Mouse (Mus musculus): ENCODE data around the gene Adamts12. TPM values are rescaled to one million over a fixed set of nuclear protein-coding genes. Genes with fewer than 3 reads are reported as not detected.

The Adamts12 gene
- polyA plus RNA-seq, 1 experiment from 2014 or later: 2.2 TPM

GRCm38 (mm10) chr15:11287780-11288179, 223.2 kb downstream of the Adamts12 start:
- 59% methylated on average over 3 of the region's 3 CpGs for WGBS
- Histone ChIP-seq H3K4me2 (ENCODE audit: low read depth, low read length) (no peak overlapping the region), H3K4me3 (ENCODE audit: low read depth, low read length) (no peak overlapping the region), H3K27me3 (ENCODE audit: control insufficient read depth, insufficient read depth, low read length) (no peaks in the 10 kb centered on the region), H3K9ac (replicated peaks; ENCODE audit: low read depth, low read length) (no peak overlapping the region), H3K9me3 (ENCODE audit: control insufficient read depth, low read length) (no peaks in the 10 kb centered on the region), H3K27ac (ENCODE audit: low read depth, low read length) (no peak overlapping the region), H3K4me1 (ENCODE audit: control insufficient read depth, insufficient read depth, low read length) (no peaks in the 10 kb centered on the region), H3K36me3 (ENCODE audit: control insufficient read depth, insufficient read depth, low read length) (no peaks in the 10 kb centered on the region)
- 0 out of 2 replicates have a peak, but pooled peaks have one; percentile 52 for ATAC-seq (ENCODE audit: low read depth)

DNA sequence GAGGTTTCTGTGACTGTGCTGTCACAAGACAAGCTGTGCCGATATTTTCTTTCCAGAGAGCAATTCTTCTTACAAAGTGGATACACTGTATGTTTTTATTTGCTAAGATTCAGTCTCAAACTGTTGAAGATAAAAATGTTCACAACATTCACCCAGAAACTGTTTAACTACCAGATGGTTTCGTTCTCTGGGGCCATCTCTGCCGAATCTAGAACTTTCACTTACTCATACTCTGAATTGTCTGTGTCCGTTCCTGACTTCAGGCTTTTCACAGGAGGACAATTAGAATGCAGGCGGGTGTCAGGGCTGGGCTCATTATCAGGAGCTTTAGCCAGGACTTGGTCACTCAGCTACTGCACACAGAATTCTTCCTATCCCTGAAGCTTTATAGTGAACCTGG, 227.7 kb downstream of the Adamts12 start:
- H3K4me2 ChIP-seq (ENCODE audit: low read depth, low read length): no peak overlapping the region
- H3K4me3 ChIP-seq (ENCODE audit: low read depth, low read length): no peak overlapping the region
- 81% methylated on average over 5 of the region's 5 CpGs for WGBS
- no peak for ATAC-seq (ENCODE audit: low read depth)
- no peaks in the 10 kb centered on the region for H3K4me1 ChIP-seq (ENCODE audit: control insufficient read depth, insufficient read depth, low read length)
- H3K9ac ChIP-seq (replicated peaks; ENCODE audit: low read depth, low read length): no peak overlapping the region
- H3K27me3 ChIP-seq (ENCODE audit: control insufficient read depth, insufficient read depth, low read length): no peaks in the 10 kb centered on the region
- H3K9me3 ChIP-seq (ENCODE audit: control insufficient read depth, low read length): no peaks in the 10 kb centered on the region
- H3K27ac ChIP-seq (ENCODE audit: low read depth, low read length): no peak overlapping the region
- no peaks in the 10 kb centered on the region for H3K36me3 ChIP-seq (ENCODE audit: control insufficient read depth, insufficient read depth, low read length)

- ATAC-seq (ENCODE audit: low read depth): peak; percentile 66; the same call in 1 of the 2 replicates
- Histone ChIP-seq H3K9me3 (ENCODE audit: control insufficient read depth, low read length) (no peaks in the 10 kb centered on the region), H3K36me3 (ENCODE audit: control insufficient read depth, insufficient read depth, low read length) (no peaks in the 10 kb centered on the region), H3K27ac (ENCODE audit: low read depth, low read length) (no peak overlapping the region), H3K9ac (replicated peaks; ENCODE audit: low read depth, low read length) (no peak overlapping the region), H3K4me1 (ENCODE audit: control insufficient read depth, insufficient read depth, low read length) (no peaks in the 10 kb centered on the region), H3K27me3 (ENCODE audit: control insufficient read depth, insufficient read depth, low read length) (no peaks in the 10 kb centered on the region), H3K4me3 (ENCODE audit: low read depth, low read length) (no peak overlapping the region), H3K4me2 (ENCODE audit: low read depth, low read length) (no peak overlapping the region)
- WGBS: 64% methylated on average over 6 of the region's 6 CpGs
Observed at GRCm38 (mm10) chr15:11295016-11295415, 230.4 kb downstream of the Adamts12 start.

- H3K27ac ChIP-seq (ENCODE audit: low read depth, low read length): no peak overlapping the region
- no peak for ATAC-seq (ENCODE audit: low read depth)
- WGBS: 83% methylated on average over 4 of the region's 4 CpGs
- H3K4me2 ChIP-seq (ENCODE audit: low read depth, low read length): no peak overlapping the region
- no peak overlapping the region for H3K9ac ChIP-seq (replicated peaks; ENCODE audit: low read depth, low read length)
- no peak overlapping the region for H3K4me3 ChIP-seq (ENCODE audit: low read depth, low read length)
- H3K27me3 ChIP-seq (ENCODE audit: control insufficient read depth, insufficient read depth, low read length): no peaks in the 10 kb centered on the region
- H3K4me1 ChIP-seq (ENCODE audit: control insufficient read depth, insufficient read depth, low read length): no peaks in the 10 kb centered on the region
- H3K36me3 ChIP-seq (ENCODE audit: control insufficient read depth, insufficient read depth, low read length): no peaks in the 10 kb centered on the region
- H3K9me3 ChIP-seq (ENCODE audit: control insufficient read depth, low read length): no peaks in the 10 kb centered on the region
Observed at GRCm38 (mm10) chr15:11297960-11298359, 233.4 kb downstream of the Adamts12 start.

GRCm38 (mm10) chr15:11317077-11317476, 252.5 kb downstream of the Adamts12 start:
- ATAC-seq (ENCODE audit: low read depth): no peak
- no peaks in the 10 kb centered on the region for H3K4me1 ChIP-seq (ENCODE audit: control insufficient read depth, insufficient read depth, low read length)
- no peak overlapping the region for H3K4me2 ChIP-seq (ENCODE audit: low read depth, low read length)
- 62% methylated on average over 3 of the region's 3 CpGs for WGBS
- no peaks in the 10 kb centered on the region for H3K27me3 ChIP-seq (ENCODE audit: control insufficient read depth, insufficient read depth, low read length)
- no peak overlapping the region for H3K27ac ChIP-seq (ENCODE audit: low read depth, low read length)
- H3K36me3 ChIP-seq (ENCODE audit: control insufficient read depth, insufficient read depth, low read length): no peaks in the 10 kb centered on the region
- H3K9me3 ChIP-seq (ENCODE audit: control insufficient read depth, low read length): no peaks in the 10 kb centered on the region
- H3K4me3 ChIP-seq (ENCODE audit: low read depth, low read length): no peak overlapping the region
- H3K9ac ChIP-seq (replicated peaks; ENCODE audit: low read depth, low read length): no peak overlapping the region

DNA sequence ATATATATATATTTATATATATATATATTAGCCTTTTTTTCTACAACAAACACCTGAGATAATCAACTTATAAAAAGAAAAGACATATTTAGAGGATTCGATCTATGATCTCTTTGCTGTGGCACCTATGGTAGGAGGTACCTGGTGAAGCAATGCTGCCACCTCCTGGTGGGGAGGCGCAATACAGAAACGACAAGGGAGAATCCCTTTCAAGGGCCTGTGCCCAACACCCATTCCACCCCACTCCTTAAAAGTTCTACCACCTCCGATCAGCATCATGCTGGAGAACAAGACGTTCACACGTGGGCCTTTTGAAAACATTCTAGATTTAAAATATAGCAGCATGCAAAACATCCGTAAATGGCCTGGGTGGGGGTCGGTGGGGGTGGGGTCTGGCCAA, 255.9 kb downstream of the Adamts12 start:
- no peak overlapping the region for H3K9ac ChIP-seq (replicated peaks; ENCODE audit: low read depth, low read length)
- no peaks in the 10 kb centered on the region for H3K27me3 ChIP-seq (ENCODE audit: control insufficient read depth, insufficient read depth, low read length)
- no peak overlapping the region for H3K4me3 ChIP-seq (ENCODE audit: low read depth, low read length)
- ATAC-seq (ENCODE audit: low read depth): peak; percentile 82; the same call in 1 of the 2 replicates
- H3K27ac ChIP-seq (ENCODE audit: low read depth, low read length): no peak overlapping the region
- no peaks in the 10 kb centered on the region for H3K9me3 ChIP-seq (ENCODE audit: control insufficient read depth, low read length)
- no peak overlapping the region for H3K4me2 ChIP-seq (ENCODE audit: low read depth, low read length)
- 31% methylated on average over 8 of the region's 8 CpGs for WGBS
- no peaks in the 10 kb centered on the region for H3K4me1 ChIP-seq (ENCODE audit: control insufficient read depth, insufficient read depth, low read length)
- H3K36me3 ChIP-seq (ENCODE audit: control insufficient read depth, insufficient read depth, low read length): no peaks in the 10 kb centered on the region

DNA sequence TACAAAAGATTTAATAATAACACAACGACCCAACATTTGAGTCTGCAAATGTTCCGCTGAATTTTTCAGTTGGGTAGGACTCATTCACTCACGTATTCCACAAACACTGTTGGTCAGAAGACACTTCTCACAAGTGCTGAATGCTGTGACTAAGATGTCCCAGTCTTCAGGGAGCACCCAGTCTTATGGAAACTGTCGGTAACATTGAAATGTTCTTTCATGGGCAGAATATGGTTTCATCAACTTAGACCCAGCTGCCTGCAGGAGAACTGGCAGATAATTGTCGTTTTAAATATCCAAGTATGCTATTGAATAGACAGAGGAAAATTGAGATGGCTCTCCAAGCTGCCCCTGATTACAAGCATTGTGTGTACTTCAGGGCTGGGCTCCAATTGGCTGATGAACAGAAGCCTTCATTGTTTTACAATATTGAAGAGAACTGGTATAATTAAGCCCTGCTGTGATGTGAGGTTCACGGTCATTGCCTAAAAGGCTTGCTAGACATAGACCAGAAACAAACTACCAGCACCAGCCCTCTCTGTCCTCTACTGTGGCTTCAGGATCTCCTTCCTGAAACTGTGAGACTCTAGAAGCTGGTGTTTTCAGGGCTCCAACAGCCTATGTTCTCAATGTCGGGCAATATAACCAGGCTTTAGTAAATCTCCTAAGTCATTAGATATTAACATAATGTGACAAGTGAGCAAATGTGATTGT, 275.0 kb downstream of the Adamts12 start:
- WGBS: 84% methylated on average over 7 of the region's 7 CpGs
- Histone ChIP-seq H3K27ac (ENCODE audit: low read depth, low read length) (no peak overlapping the region), H3K4me2 (ENCODE audit: low read depth, low read length) (no peak overlapping the region), H3K4me1 (ENCODE audit: control insufficient read depth, insufficient read depth, low read length) (no peaks in the 10 kb centered on the region), H3K36me3 (ENCODE audit: control insufficient read depth, insufficient read depth, low read length) (no peaks in the 10 kb centered on the region), H3K9me3 (ENCODE audit: control insufficient read depth, low read length) (no peaks in the 10 kb centered on the region), H3K4me3 (ENCODE audit: low read depth, low read length) (no peak overlapping the region), H3K9ac (replicated peaks; ENCODE audit: low read depth, low read length) (no peak overlapping the region), H3K27me3 (ENCODE audit: control insufficient read depth, insufficient read depth, low read length) (no peaks in the 10 kb centered on the region)
- no peak for ATAC-seq (ENCODE audit: low read depth)

DNA sequence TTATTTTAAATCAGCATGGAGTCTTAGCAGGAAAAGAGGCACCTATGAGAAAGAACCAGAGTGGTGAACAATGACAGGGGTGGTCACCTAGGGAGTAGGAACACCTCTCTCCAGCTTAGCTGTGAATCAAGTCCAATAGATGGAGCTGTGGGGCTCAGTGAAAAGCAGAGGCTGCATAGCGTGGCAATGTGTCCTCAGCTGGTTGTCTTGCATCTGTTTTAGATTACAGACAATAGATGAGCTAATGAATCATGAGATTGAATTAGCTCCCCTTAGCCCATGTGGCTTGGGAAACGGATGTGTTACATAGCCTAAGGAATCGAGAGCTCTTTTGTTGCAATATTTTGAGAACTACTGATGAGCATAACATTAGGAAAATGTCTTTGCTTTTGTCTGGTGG, 291.3 kb downstream of the Adamts12 start:
- ATAC-seq (ENCODE audit: low read depth): no peak
- 40% methylated on average over 3 of the region's 3 CpGs for WGBS

GRCm38 (mm10) chr15:11357501-11357900, 292.9 kb downstream of the Adamts12 start:
- Histone ChIP-seq H3K36me3 (ENCODE audit: control insufficient read depth, insufficient read depth, low read length) (no peaks in the 10 kb centered on the region), H3K9me3 (ENCODE audit: control insufficient read depth, low read length) (no peaks in the 10 kb centered on the region), H3K4me2 (ENCODE audit: low read depth, low read length) (no peak overlapping the region), H3K4me1 (ENCODE audit: control insufficient read depth, insufficient read depth, low read length) (no peaks in the 10 kb centered on the region), H3K9ac (replicated peaks; ENCODE audit: low read depth, low read length) (no peak overlapping the region), H3K4me3 (ENCODE audit: low read depth, low read length) (no peak overlapping the region), H3K27me3 (ENCODE audit: control insufficient read depth, insufficient read depth, low read length) (no peaks in the 10 kb centered on the region), H3K27ac (ENCODE audit: low read depth, low read length) (no peak overlapping the region)
- WGBS: 85% methylated on average over 2 of the region's 2 CpGs
- no peak for ATAC-seq (ENCODE audit: low read depth)

More for the DNA sequence above, 291.3 kb downstream of the Adamts12 start:
- Histone ChIP-seq H3K4me3 (ENCODE audit: low read depth, low read length) (no peak overlapping the region), H3K9ac (replicated peaks; ENCODE audit: low read depth, low read length) (no peak overlapping the region), H3K27ac (ENCODE audit: low read depth, low read length) (no peak overlapping the region), H3K9me3 (ENCODE audit: control insufficient read depth, low read length) (no peaks in the 10 kb centered on the region), H3K4me2 (ENCODE audit: low read depth, low read length) (no peak overlapping the region), H3K4me1 (ENCODE audit: control insufficient read depth, insufficient read depth, low read length) (no peaks in the 10 kb centered on the region), H3K27me3 (ENCODE audit: control insufficient read depth, insufficient read depth, low read length) (no peaks in the 10 kb centered on the region), H3K36me3 (ENCODE audit: control insufficient read depth, insufficient read depth, low read length) (no peaks in the 10 kb centered on the region)

Data from neural tube, embryonic 14.5 days (tissue).